Mouse (Mus musculus): ENCODE data around the gene Gstt3.
"Not testable (repeated sequence)": the region's sequence is repeated elsewhere in the genome, so short reads cannot be mapped to it uniquely, and the experiment has no call there.

Gstt3 gene

GRCm38 (mm10) chr10:75785442-75785841, 4.2 kb upstream of the Gstt3 start:
- no peak for DNase-seq (ENCODE audit: extremely low spot score, low read depth, low spot score)

- DNase-seq (ENCODE audit: extremely low spot score, low read depth, low spot score), result no peak
Observed at GRCm38 (mm10) chr10:75779206-75780174, 1.7 kb downstream of the Gstt3 start.

GRCm38 (mm10) chr10:75777885-75778284, 3.3 kb downstream of the Gstt3 start:
- DNase-seq (ENCODE audit: extremely low spot score, low read depth, low spot score), result no peak

- no peak for DNase-seq (ENCODE audit: extremely low spot score, low read depth, low spot score)
Observed at GRCm38 (mm10) chr10:75776562-75776961, 4.7 kb downstream of the Gstt3 start.

GRCm38 (mm10) chr10:75774587-75774986, 6.6 kb downstream of the Gstt3 start:
- DNase-seq (ENCODE audit: extremely low spot score, low read depth, low spot score), result no peak

GRCm38 (mm10) chr10:75774102-75774501, 7.1 kb downstream of the Gstt3 start:
- DNase-seq (ENCODE audit: extremely low spot score, low read depth, low spot score), result no peak

GRCm38 (mm10) chr10:75772795-75773664, 8.2 kb downstream of the Gstt3 start, which contains the start of gene Ddt:
Ddt (minus strand) TSS chr10:75773414.
- DNase-seq (ENCODE audit: extremely low spot score, low read depth, low spot score), result no peak

- not testable (repeated sequence) for DNase-seq (ENCODE audit: extremely low spot score, low read depth, low spot score)
Observed at GRCm38 (mm10) chr10:75767756-75768155, 13.5 kb downstream of the Gstt3 start.

- no peak for DNase-seq (ENCODE audit: extremely low spot score, low read depth, low spot score)
Observed at GRCm38 (mm10) chr10:75766856-75767255, 14.4 kb downstream of the Gstt3 start.

GRCm38 (mm10) chr10:75764519-75765473, 16.4 kb downstream of the Gstt3 start:
- peak; percentile 82 for DNase-seq (ENCODE audit: extremely low spot score, low read depth, low spot score)

GRCm38 (mm10) chr10:75763682-75764518, 17.3 kb downstream of the Gstt3 start, which contains the start of gene Cabin1:
Cabin1 (minus strand) TSS chr10:75764341.
- DNase-seq (ENCODE audit: extremely low spot score, low read depth, low spot score), result peak; percentile 95

GRCm38 (mm10) chr10:75762413-75762812, 18.8 kb downstream of the Gstt3 start:
- DNase-seq (ENCODE audit: extremely low spot score, low read depth, low spot score), result no peak

- DNase-seq (ENCODE audit: extremely low spot score, low read depth, low spot score), result no peak
Observed at GRCm38 (mm10) chr10:75760311-75760710, 20.9 kb downstream of the Gstt3 start.

- DNase-seq (ENCODE audit: extremely low spot score, low read depth, low spot score), result no peak
Observed at GRCm38 (mm10) chr10:75756719-75757118, 24.5 kb downstream of the Gstt3 start.

GRCm38 (mm10) chr10:75744017-75744416, 37.2 kb downstream of the Gstt3 start:
- peak; percentile 46 for DNase-seq (ENCODE audit: extremely low spot score, low read depth, low spot score)

GRCm38 (mm10) chr10:75743369-75743768, 37.8 kb downstream of the Gstt3 start:
- no peak for DNase-seq (ENCODE audit: extremely low spot score, low read depth, low spot score)

- DNase-seq (ENCODE audit: extremely low spot score, low read depth, low spot score), result no peak
Observed at GRCm38 (mm10) chr10:75740866-75741265, 40.3 kb downstream of the Gstt3 start.

- DNase-seq (ENCODE audit: extremely low spot score, low read depth, low spot score), result no peak
Observed at GRCm38 (mm10) chr10:75725449-75725848, 55.8 kb downstream of the Gstt3 start.

Data from hindlimb bud, embryonic 11.5 days (tissue).